Mouse (Mus musculus) embryonic facial prominence, embryonic 12.5 days (tissue): ENCODE data around the gene Kifc5b. TPM values are rescaled to one million over a fixed set of nuclear protein-coding genes. Genes with fewer than 3 reads are reported as not detected.
"Not testable (repeated sequence)": the region's sequence is repeated elsewhere in the genome, so short reads cannot be mapped to it uniquely, and the experiment has no call there.

Experiments used
- ATAC-seq: fragments of 200-750 bp; cut with Nextera tagmentation; 2 replicates; pipeline ENCODE4 v1.8.0; 2017; ENCODE audit not compliant: insufficient number of reproducible peaks, insufficient read depth, low FRiP score, low TSS enrichment
- H3K27ac ChIP-seq: fragments of 300-500 bp; sonication (generic); 2 replicates; pipeline ENCODE4 v1.5.1; 2016; ENCODE audit warnings: mild to moderate bottlenecking
- H3K27me3 ChIP-seq: fragments of 300-500 bp; sonication (generic); 2 replicates; pipeline ENCODE4 v1.6.1; 2016; ENCODE audit warnings: mild to moderate bottlenecking, moderate library complexity
- H3K36me3 ChIP-seq: fragments of 300-500 bp; sonication (generic); 2 replicates; pipeline ENCODE4 v1.6.1; 2016; ENCODE audit warnings: mild to moderate bottlenecking
- H3K4me1 ChIP-seq: fragments of 300-500 bp; sonication (generic); 2 replicates; pipeline ENCODE4 v1.6.1; 2016
- H3K4me2 ChIP-seq: fragments of 300-500 bp; sonication (generic); replicated peaks from 2 replicates; pipeline ENCODE4 v1.6.1; 2016; ENCODE audit warnings: mild to moderate bottlenecking, moderate library complexity
- H3K4me3 ChIP-seq: fragments of 300-500 bp; sonication (generic); 2 replicates; pipeline ENCODE4 v1.5.1; 2016; ENCODE audit warnings: mild to moderate bottlenecking
- H3K9ac ChIP-seq: fragments of 300-500 bp; sonication (generic); 2 replicates; pipeline ENCODE4 v1.6.1; 2016; ENCODE audit warnings: mild to moderate bottlenecking, moderate library complexity
- H3K9me3 ChIP-seq: fragments of 300-500 bp; sonication (generic); 2 replicates; pipeline ENCODE4 v1.6.1; 2016; ENCODE audit warnings: mild to moderate bottlenecking, moderate library complexity
- WGBS: fragments of 180-500 bp; shearing (Covaris S2); methylation state at CpG from one replicate; pipeline ENCODE4 v1.1.7; 2016; 5-methylcytosine and 5-hydroxymethylcytosine counted together
- polyA plus RNA-seq: library from polyadenylated mRNA; unstranded; fragments of >200 nt; fragmentation: Nextera tagmentation; extraction: Ambion mirVana; gene quantifications from 2 replicates; pipeline ENCODE4 v1.2.1, GENCODE M21; 2016

Gene Kifc5b
- polyA plus RNA-seq, 1 experiment from 2014 or later: 9.7 TPM

- Histone ChIP-seq H3K36me3 (no peaks in the 10 kb centered on the region), H3K9me3 (no peaks in the 10 kb centered on the region), H3K4me2 (no peak overlapping the region), H3K4me3 (no peak overlapping the region), H3K9ac (no peak overlapping the region), H3K4me1 (peaks cover 10% of the 10 kb centered on the region), H3K27me3 (peaks cover 9% of the 10 kb centered on the region; the same call in 1 of the 2 replicates), H3K27ac (no peak overlapping the region)
- no peak for ATAC-seq
- WGBS: 28% methylated on average over 3 of the region's 3 CpGs
These were observed 29.0 kb upstream of the Kifc5b start for GRCm38 (mm10) chr17:26887926-26888325.

GRCm38 (mm10) chr17:26892635-26893375, 24.1 kb upstream of the Kifc5b start:
- WGBS: 44% methylated on average over 16 of the region's 16 CpGs

GRCm38 (mm10) chr17:26893492-26893891, 23.4 kb upstream of the Kifc5b start:
- Histone ChIP-seq H3K4me2 (no peak overlapping the region), H3K9ac (no peak overlapping the region), H3K9me3 (no peaks in the 10 kb centered on the region), H3K27ac (no peak overlapping the region), H3K27me3 (peaks cover 11% of the 10 kb centered on the region; the same call in 1 of the 2 replicates), H3K4me3 (no peak overlapping the region), H3K4me1 (peaks cover 11% of the 10 kb centered on the region; the same call in 1 of the 2 replicates), H3K36me3 (no peaks in the 10 kb centered on the region)
- no peak for ATAC-seq
- WGBS: 54% methylated on average over 6 of the region's 6 CpGs

More at GRCm38 (mm10) chr17:26892635-26893375, 24.1 kb upstream of the Kifc5b start:
- Histone ChIP-seq H3K4me1 (peaks cover 11% of the 10 kb centered on the region; the same call in 1 of the 2 replicates), H3K9ac (no peak overlapping the region), H3K27ac (no peak overlapping the region), H3K27me3 (peaks cover 11% of the 10 kb centered on the region; the same call in 1 of the 2 replicates), H3K36me3 (no peaks in the 10 kb centered on the region), H3K9me3 (no peaks in the 10 kb centered on the region), H3K4me3 (no peak overlapping the region), H3K4me2 (no peak overlapping the region)
- ATAC-seq: no peak

DNA sequence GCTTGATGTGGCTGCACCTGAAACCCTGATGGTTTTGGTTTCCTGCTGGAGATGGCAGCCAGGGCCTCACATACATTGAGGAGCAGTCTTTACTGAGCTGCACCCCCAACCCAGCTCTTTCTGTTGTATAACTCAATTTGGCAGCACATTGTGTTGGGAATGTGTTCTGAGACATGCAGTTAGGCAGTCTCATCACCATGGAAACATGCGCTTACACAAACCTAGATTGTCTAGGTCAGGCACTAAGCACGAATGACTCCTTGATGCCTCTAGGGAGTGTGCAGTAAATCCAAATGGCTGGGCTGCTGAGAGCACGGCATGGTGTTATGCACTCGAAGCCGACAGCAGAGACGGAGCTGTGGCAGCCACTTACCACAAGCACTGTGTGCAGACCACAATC, 22.5 kb upstream of the Kifc5b start:
- no peak overlapping the region for H3K27ac ChIP-seq
- H3K4me3 ChIP-seq: no peak overlapping the region
- peaks cover 11% of the 10 kb centered on the region; the same call in 1 of the 2 replicates for H3K27me3 ChIP-seq
- H3K4me1 ChIP-seq: peaks cover 11% of the 10 kb centered on the region; the same call in 1 of the 2 replicates
- no peak overlapping the region for H3K9ac ChIP-seq
- WGBS: 86% methylated on average over 6 of the region's 6 CpGs
- H3K4me2 ChIP-seq: no peak overlapping the region
- ATAC-seq: no peak
- no peaks in the 10 kb centered on the region for H3K36me3 ChIP-seq
- no peaks in the 10 kb centered on the region for H3K9me3 ChIP-seq

DNA sequence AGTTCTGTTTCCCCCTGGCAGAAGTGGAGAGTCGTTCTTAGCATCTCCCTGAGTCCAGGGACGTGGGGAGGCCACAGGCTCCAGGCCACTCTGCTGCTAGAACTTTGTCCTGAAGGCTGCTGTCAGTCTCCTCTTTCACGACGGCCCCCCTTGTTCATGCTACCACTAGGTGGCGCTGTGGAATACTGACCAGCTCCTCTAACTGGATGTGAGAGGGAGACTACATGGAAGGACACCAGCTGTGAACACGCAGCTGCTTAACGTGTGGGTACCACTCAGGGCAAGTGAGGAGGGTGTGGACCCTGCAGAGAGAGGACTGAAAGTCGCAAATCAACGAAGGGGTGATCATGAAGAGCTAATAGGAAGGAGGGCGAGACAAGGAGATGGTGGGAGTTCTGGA, 21.3 kb upstream of the Kifc5b start:
- H3K27ac ChIP-seq: no peak overlapping the region
- H3K36me3 ChIP-seq: no peaks in the 10 kb centered on the region
- H3K4me1 ChIP-seq: peaks cover 11% of the 10 kb centered on the region; the same call in 1 of the 2 replicates
- H3K4me2 ChIP-seq: no peak overlapping the region
- H3K27me3 ChIP-seq: peaks cover 11% of the 10 kb centered on the region; the same call in 1 of the 2 replicates
- H3K9ac ChIP-seq: no peak overlapping the region
- no peak overlapping the region for H3K4me3 ChIP-seq
- ATAC-seq: 0 out of 2 replicates have a peak, but pooled peaks have one; percentile 26
- H3K9me3 ChIP-seq: no peaks in the 10 kb centered on the region
- 12% methylated on average over 10 of the region's 10 CpGs for WGBS

DNA sequence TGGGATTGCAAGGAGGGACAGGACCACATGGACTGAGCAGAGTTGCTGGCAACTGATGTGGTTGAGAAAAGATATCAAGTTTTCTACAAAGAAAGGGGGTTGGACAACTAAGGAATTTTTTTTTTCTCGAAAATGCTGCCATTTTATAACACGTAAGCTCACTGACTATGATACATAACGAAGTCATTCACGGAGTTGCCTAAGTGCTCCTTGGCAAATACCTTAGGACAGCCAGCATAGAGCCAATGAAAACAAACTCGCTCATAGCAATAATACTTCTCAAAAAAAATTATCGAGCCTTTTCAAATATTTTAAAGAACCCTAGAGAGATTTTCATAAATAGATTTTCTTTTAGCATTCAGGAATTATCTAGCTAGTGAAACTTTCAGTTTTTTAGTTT, 16.0 kb upstream of the Kifc5b start:
- Histone ChIP-seq H3K4me1 (no peaks in the 10 kb centered on the region), H3K4me3 (no peak overlapping the region), H3K27ac (no peak overlapping the region), H3K9ac (no peak overlapping the region), H3K9me3 (no peaks in the 10 kb centered on the region), H3K4me2 (no peak overlapping the region), H3K27me3 (peaks cover 6% of the 10 kb centered on the region; the same call in 1 of the 2 replicates), H3K36me3 (no peaks in the 10 kb centered on the region)
- WGBS: 82% methylated on average over 6 of the region's 6 CpGs
- no peak for ATAC-seq

DNA sequence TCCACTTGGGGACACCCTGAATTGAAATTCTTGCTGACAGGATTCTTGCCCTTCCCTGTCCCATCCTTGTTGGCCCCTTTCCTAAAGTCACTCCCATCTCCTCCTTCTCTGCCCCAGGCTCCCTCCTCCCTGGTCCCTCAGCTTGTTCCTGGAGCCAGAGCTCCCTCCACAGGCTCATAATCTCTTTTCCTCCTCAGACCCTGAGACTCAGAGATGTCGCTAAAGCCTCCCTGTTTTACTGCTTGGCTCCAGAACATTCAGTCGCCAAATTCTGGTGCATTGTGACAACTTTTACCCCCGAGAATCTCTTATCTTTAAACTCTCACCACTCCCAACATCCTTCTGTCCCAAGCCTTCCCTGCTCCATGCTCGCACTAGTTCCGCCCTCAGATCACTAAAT, 12.6 kb upstream of the Kifc5b start:
- H3K4me3 ChIP-seq: no peak overlapping the region
- 58% methylated on average over 5 of the region's 5 CpGs for WGBS

GRCm38 (mm10) chr17:26907506-26907905, 9.4 kb upstream of the Kifc5b start:
- 91% methylated on average over 15 of the region's 15 CpGs for WGBS
- not testable (repeated sequence) for H3K27ac ChIP-seq, H3K4me1 ChIP-seq, H3K4me3 ChIP-seq, H3K36me3 ChIP-seq, ATAC-seq, H3K27me3 ChIP-seq, H3K9me3 ChIP-seq, H3K4me2 ChIP-seq, H3K9ac ChIP-seq

More for the DNA sequence above, 12.6 kb upstream of the Kifc5b start:
- Histone ChIP-seq H3K27me3 (no peaks in the 10 kb centered on the region), H3K27ac (no peak overlapping the region), H3K9me3 (peaks cover 7% of the 10 kb centered on the region; the same call in 1 of the 2 replicates), H3K9ac (no peak overlapping the region), H3K4me1 (no peaks in the 10 kb centered on the region), H3K36me3 (no peaks in the 10 kb centered on the region), H3K4me2 (no peak overlapping the region)
- no peak for ATAC-seq

GRCm38 (mm10) chr17:26915248-26915647, 1.6 kb upstream of the Kifc5b start:
- H3K4me1 ChIP-seq: 0 out of 2 replicates have a peak, but pooled peaks cover 5% of the 10 kb centered on the region
- ATAC-seq: no peak
- 40% methylated on average over 1 of the region's 1 CpGs for WGBS

DNA sequence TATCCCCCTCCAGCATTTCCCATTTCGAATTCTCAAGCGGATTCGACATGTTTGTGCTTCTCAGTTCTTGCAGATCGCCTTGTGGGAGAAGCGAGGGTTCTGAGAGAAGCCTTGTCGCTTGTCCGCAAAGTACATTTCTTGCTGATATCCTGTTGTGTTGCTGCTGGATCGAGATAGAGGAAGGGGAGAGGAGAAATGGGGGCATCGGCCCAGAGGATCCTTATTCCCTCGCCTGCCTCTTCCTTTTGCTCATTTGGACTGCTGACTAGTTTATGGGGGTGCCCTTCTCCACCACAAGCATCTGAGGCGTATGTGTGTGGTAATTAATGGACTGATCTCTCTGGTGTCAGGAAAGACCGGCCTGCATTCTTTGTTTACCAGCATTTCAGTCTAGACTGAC, 669 bp downstream of the Kifc5b start:
- peak overlapping the region; percentile 73 for H3K4me3 ChIP-seq
- H3K27me3 ChIP-seq, H3K36me3 ChIP-seq, H3K27ac ChIP-seq, ATAC-seq, H3K9me3 ChIP-seq, H3K4me1 ChIP-seq: not testable (repeated sequence)
- H3K9ac ChIP-seq: peak overlapping the region; percentile 67
- peak overlapping the region; percentile 65 for H3K4me2 ChIP-seq
- WGBS: 2% methylated on average over 12 of the region's 12 CpGs

More at GRCm38 (mm10) chr17:26915248-26915647, 1.6 kb upstream of the Kifc5b start:
- Histone ChIP-seq H3K9ac (no peak overlapping the region), H3K27ac (no peak overlapping the region), H3K9me3 (no peaks in the 10 kb centered on the region), H3K27me3 (no peaks in the 10 kb centered on the region), H3K4me2 (no peak overlapping the region), H3K36me3 (no peaks in the 10 kb centered on the region), H3K4me3 (no peak overlapping the region)

- ATAC-seq: no peak
- 72% methylated on average over 2 of the region's 2 CpGs for WGBS
These were observed 1.5 kb downstream of the Kifc5b start for GRCm38 (mm10) chr17:26918343-26918742.

GRCm38 (mm10) chr17:26919516-26919915, 2.6 kb downstream of the Kifc5b start:
- H3K4me2 ChIP-seq, ATAC-seq: not testable (repeated sequence)
- WGBS: 71% methylated on average over 2 of the region's 2 CpGs

More at GRCm38 (mm10) chr17:26918343-26918742, 1.5 kb downstream of the Kifc5b start:
- H3K4me1 ChIP-seq: 0 out of 2 replicates have a peak, but pooled peaks cover 5% of the 10 kb centered on the region
- no peak overlapping the region for H3K9ac ChIP-seq
- H3K27me3 ChIP-seq: no peaks in the 10 kb centered on the region
- H3K27ac ChIP-seq: no peak overlapping the region
- H3K9me3 ChIP-seq: no peaks in the 10 kb centered on the region
- H3K36me3 ChIP-seq: peaks cover 12% of the 10 kb centered on the region; the same call in 1 of the 2 replicates
- H3K4me2 ChIP-seq: peak overlapping the region; percentile 65
- peak overlapping the region; percentile 73 for H3K4me3 ChIP-seq

More at GRCm38 (mm10) chr17:26919516-26919915, 2.6 kb downstream of the Kifc5b start:
- not testable (repeated sequence) for H3K27me3 ChIP-seq, H3K4me3 ChIP-seq, H3K27ac ChIP-seq, H3K4me1 ChIP-seq, H3K9ac ChIP-seq, H3K9me3 ChIP-seq
- peaks cover 17% of the 10 kb centered on the region for H3K36me3 ChIP-seq
